Mouse (Mus musculus) forebrain, postnatal 0 days (tissue): ENCODE data around the gene Gm5150. TPM values are rescaled to one million over a fixed set of nuclear protein-coding genes. Genes with fewer than 3 reads are reported as not detected.
"Not testable (repeated sequence)": the region's sequence is repeated elsewhere in the genome, so short reads cannot be mapped to it uniquely, and the experiment has no call there.

Source experiments
- ATAC-seq: fragments of 200-750 bp; cut with Nextera tagmentation; 2 replicates; pipeline ENCODE4 v1.8.0; 2017; ENCODE audit warnings: mild to moderate bottlenecking, moderate library complexity
- DNase-seq: peaks from one replicate; pipeline ENCODE4 v3.0.0-alpha.2; 2015
- H3K27ac ChIP-seq: fragments of 300-500 bp; sonication (generic); 2 replicates; pipeline ENCODE4 v1.5.1; 2014; ENCODE audit warnings: low read depth, mild to moderate bottlenecking, antibody characterized with exemption, low read length, moderate library complexity, mixed read lengths
- H3K27me3 ChIP-seq: fragments of 300-500 bp; sonication (generic); 2 replicates; pipeline ENCODE4 v1.6.1; 2014; ENCODE audit warnings: mild to moderate bottlenecking, low read length, mixed read lengths; ENCODE audit not compliant: insufficient read depth
- H3K36me3 ChIP-seq: fragments of 300-500 bp; sonication (generic); 2 replicates; pipeline ENCODE4 v1.6.1; 2014; ENCODE audit warnings: mild to moderate bottlenecking, moderate library complexity; ENCODE audit not compliant: insufficient read depth
- H3K4me1 ChIP-seq: fragments of 300-500 bp; sonication (generic); 2 replicates; pipeline ENCODE4 v1.6.1; 2014; ENCODE audit warnings: antibody characterized with exemption; ENCODE audit not compliant: insufficient read depth
- H3K4me2 ChIP-seq: fragments of 300-500 bp; sonication (generic); 2 replicates; pipeline ENCODE4 v1.6.1; 2014; ENCODE audit warnings: low read depth, mild to moderate bottlenecking, moderate library complexity
- H3K4me3 ChIP-seq: fragments of 300-500 bp; sonication (generic); 2 replicates; pipeline ENCODE4 v1.5.1; 2014; ENCODE audit warnings: low read depth, low read length, mixed read lengths
- H3K9ac ChIP-seq: fragments of 300-500 bp; sonication (generic); 2 replicates; pipeline ENCODE4 v1.6.1; 2014; ENCODE audit warnings: mild to moderate bottlenecking
- H3K9me3 ChIP-seq: fragments of 300-500 bp; sonication (generic); 2 replicates; pipeline ENCODE4 v1.6.1; 2016; ENCODE audit warnings: low read length
- CTCF ChIP-seq: sonication (generic); IDR thresholded peaks from 2 replicates; pipeline ENCODE4 v1.5.1; 2016; ENCODE audit warnings: antibody characterized with exemption, control low read depth, low read depth
- WGBS: fragments of 180-500 bp; shearing (Covaris S2); extraction: QIAGEN DNeasy Blood & Tissue Kit; methylation state at CpG from one replicate; pipeline ENCODE4 v1.1.7; 2014; 5-methylcytosine and 5-hydroxymethylcytosine counted together
- polyA plus RNA-seq: library from polyadenylated mRNA; unstranded; fragments of >200 nt; fragmentation: Nextera tagmentation; extraction: Ambion mirVana; gene quantifications from 2 replicates; pipeline ENCODE4 v1.2.1, GENCODE M21; 2015
- total RNA-seq: library from RNA; depleted of rRNA; stranded (reverse); fragments of >200 nt; gene quantifications from 2 replicates; pipeline ENCODE4 v1.2.3, GENCODE M21; 2014; rRNA removed

Gene Gm5150
- not detected in 2 replicates for total RNA-seq
- polyA plus RNA-seq = not detected in 2 replicates

GRCm38 (mm10) chr3:16006215-16006614 is at the start of gene Gm5150:
Gene Gm5150, minus strand, starts transcription at chr3:16006437.
- Histone ChIP-seq H3K9me3 (no peaks in the 10 kb centered on the region), H3K27ac (no peak within 1 kb of the TSS), H3K4me2 (no peak within 1 kb of the TSS), H3K4me3 (no peak within 1 kb of the TSS), H3K36me3 (no peaks in the 10 kb centered on the region), H3K27me3 (no peaks in the 10 kb centered on the region), H3K4me1 (no peaks in the 10 kb centered on the region), H3K9ac (no peak within 1 kb of the TSS)
- TF ChIP-seq CTCF = no peak
- ATAC-seq (no peak), DNase-seq (no peak)
- 96% methylated on average over 2 of the region's 2 CpGs for WGBS

- H3K27ac ChIP-seq, H3K4me3 ChIP-seq, H3K9me3 ChIP-seq, ATAC-seq, H3K4me2 ChIP-seq, H3K4me1 ChIP-seq, H3K27me3 ChIP-seq, DNase-seq, H3K36me3 ChIP-seq, H3K9ac ChIP-seq: not testable (repeated sequence)
- WGBS = 88% methylated on average over 20 of the region's 20 CpGs
Observed at GRCm38 (mm10) chr3:16051736-16052135, 45.5 kb upstream of the Gm5150 start.

GRCm38 (mm10) chr3:16047288-16047687 is 41.1 kb upstream of the Gm5150 start:
- H3K9me3 ChIP-seq = no peaks in the 10 kb centered on the region
- H3K27ac ChIP-seq = no peak overlapping the region
- WGBS = 67% methylated on average over 4 of the region's 4 CpGs
- TF ChIP-seq CTCF = no peak
- no peak overlapping the region for H3K4me2 ChIP-seq
- H3K4me3 ChIP-seq = no peak overlapping the region
- H3K36me3 ChIP-seq = no peaks in the 10 kb centered on the region
- DNase-seq (no peak), ATAC-seq (no peak)
- no peaks in the 10 kb centered on the region for H3K4me1 ChIP-seq
- H3K27me3 ChIP-seq = no peaks in the 10 kb centered on the region
- no peak overlapping the region for H3K9ac ChIP-seq

- Histone ChIP-seq H3K4me2 (no peak overlapping the region), H3K36me3 (no peaks in the 10 kb centered on the region), H3K27me3 (no peaks in the 10 kb centered on the region), H3K27ac (no peak overlapping the region), H3K9me3 (no peaks in the 10 kb centered on the region), H3K4me3 (no peak overlapping the region), H3K4me1 (no peaks in the 10 kb centered on the region), H3K9ac (no peak overlapping the region)
- DNase-seq = peak; percentile 48
- ATAC-seq = peak; percentile 60; the same call in 1 of the 2 replicates
- peak; percentile 65 for TF ChIP-seq CTCF
- WGBS = 3% methylated on average over 1 of the region's 1 CpGs
Observed at GRCm38 (mm10) chr3:16043315-16043714, 37.1 kb upstream of the Gm5150 start.

- not testable (repeated sequence) for H3K27ac ChIP-seq, DNase-seq, H3K4me3 ChIP-seq, H3K36me3 ChIP-seq, H3K4me1 ChIP-seq, H3K9ac ChIP-seq, H3K4me2 ChIP-seq, H3K27me3 ChIP-seq, H3K9me3 ChIP-seq
- 0% methylated on average over 4 of the region's 6 CpGs for WGBS
- TF ChIP-seq CTCF = peak; percentile 51
- ATAC-seq = peak; percentile 45
Observed at GRCm38 (mm10) chr3:16024988-16025387, 18.8 kb upstream of the Gm5150 start.

- H3K4me2 ChIP-seq = no peak overlapping the region
- DNase-seq = no peak
- no peak for TF ChIP-seq CTCF
- no peak for ATAC-seq
- H3K4me1 ChIP-seq = no peaks in the 10 kb centered on the region
- H3K36me3 ChIP-seq = no peaks in the 10 kb centered on the region
- no peak overlapping the region for H3K4me3 ChIP-seq
- H3K27ac ChIP-seq = no peak overlapping the region
- no peaks in the 10 kb centered on the region for H3K27me3 ChIP-seq
- H3K9ac ChIP-seq = no peak overlapping the region
- 52% methylated on average over 1 of the region's 1 CpGs for WGBS
- H3K9me3 ChIP-seq = no peaks in the 10 kb centered on the region
Observed at GRCm38 (mm10) chr3:16022214-16022613, 16.0 kb upstream of the Gm5150 start.

GRCm38 (mm10) chr3:16014456-16014855 is 8.2 kb upstream of the Gm5150 start:
- H3K36me3 ChIP-seq, H3K4me2 ChIP-seq, H3K9me3 ChIP-seq, H3K27ac ChIP-seq, H3K27me3 ChIP-seq, H3K4me1 ChIP-seq, H3K4me3 ChIP-seq, H3K9ac ChIP-seq, DNase-seq, ATAC-seq: not testable (repeated sequence)
- WGBS = 91% methylated on average over 2 of the region's 2 CpGs

GRCm38 (mm10) chr3:16007827-16008226 is 1.6 kb upstream of the Gm5150 start:
- no peaks in the 10 kb centered on the region for H3K4me1 ChIP-seq
- ATAC-seq (no peak), DNase-seq (no peak)
- no peaks in the 10 kb centered on the region for H3K36me3 ChIP-seq
- no peaks in the 10 kb centered on the region for H3K9me3 ChIP-seq
- WGBS = 80% methylated on average over 1 of the region's 1 CpGs
- no peak overlapping the region for H3K27ac ChIP-seq
- TF ChIP-seq CTCF = no peak
- H3K27me3 ChIP-seq = no peaks in the 10 kb centered on the region
- H3K9ac ChIP-seq = no peak overlapping the region
- no peak overlapping the region for H3K4me2 ChIP-seq
- no peak overlapping the region for H3K4me3 ChIP-seq
